Mouse (Mus musculus) small intestine, adult 2 months (tissue): ENCODE measurements around the gene Ankef1. TPM values are rescaled to one million over a fixed set of nuclear protein-coding genes. Genes with fewer than 3 reads are reported as not detected.

Source experiments
- H3K27ac ChIP-seq: fragments of 200-500 bp; 2 replicates; pipeline ENCODE4 v1.5.1; 2012; ENCODE audit warnings: low read depth, low read length, control low read depth, inconsistent platforms; ENCODE audit not compliant: insufficient read depth
- H3K27me3 ChIP-seq: fragments of 200-500 bp; 2 replicates; pipeline ENCODE4 v1.6.1; 2012; ENCODE audit warnings: mild to moderate bottlenecking, moderate library complexity, low read length, inconsistent platforms; ENCODE audit not compliant: control insufficient read depth, insufficient read depth
- H3K36me3 ChIP-seq: fragments of 200-500 bp; 2 replicates; pipeline ENCODE4 v1.6.1; 2012; ENCODE audit warnings: mild to moderate bottlenecking, low read length, control low read depth, inconsistent platforms; ENCODE audit not compliant: control insufficient read depth, insufficient read depth
- H3K4me1 ChIP-seq: fragments of 200-500 bp; 2 replicates; pipeline ENCODE4 v1.6.1; 2012; ENCODE audit warnings: low read length, inconsistent platforms, mixed read lengths; ENCODE audit not compliant: control insufficient read depth, insufficient read depth, insufficient read length
- H3K4me3 ChIP-seq: fragments of 200-500 bp; 2 replicates; pipeline ENCODE4 v1.5.1; 2012; ENCODE audit warnings: low read depth, mild to moderate bottlenecking, control low read depth, inconsistent platforms, low read length, moderate library complexity
- CTCF ChIP-seq: fragments of 200-500 bp; IDR thresholded peaks from 2 replicates; pipeline ENCODE4 v1.5.1; 2012; ENCODE audit warnings: low read depth, mild to moderate bottlenecking, control low read depth, inconsistent platforms, low read length, moderate library complexity, mixed read lengths; ENCODE audit not compliant: insufficient replicate concordance, insufficient read length; ENCODE audit errors: extremely low read depth
- POLR2A ChIP-seq: fragments of 200-500 bp; IDR thresholded peaks from 2 replicates; pipeline ENCODE4 v1.6.1; 2012; ENCODE audit warnings: low read depth, mild to moderate bottlenecking, control low read depth, inconsistent platforms, low read length, moderate library complexity
- WGBS: fragments of 180-500 bp; shearing (Covaris S2); methylation state at CpG from one replicate; pipeline ENCODE4 v1.1.7; 2018; 5-methylcytosine and 5-hydroxymethylcytosine counted together
- polyA plus RNA-seq: library from polyadenylated mRNA; depleted of rRNA; stranded (reverse); fragments of >200 nt; gene quantifications from 2 replicates; pipeline ENCODE4 v1.2.3, GENCODE M21; 2012

Ankef1 gene
- polyA plus RNA-seq, 1 experiment: not detected

DNA sequence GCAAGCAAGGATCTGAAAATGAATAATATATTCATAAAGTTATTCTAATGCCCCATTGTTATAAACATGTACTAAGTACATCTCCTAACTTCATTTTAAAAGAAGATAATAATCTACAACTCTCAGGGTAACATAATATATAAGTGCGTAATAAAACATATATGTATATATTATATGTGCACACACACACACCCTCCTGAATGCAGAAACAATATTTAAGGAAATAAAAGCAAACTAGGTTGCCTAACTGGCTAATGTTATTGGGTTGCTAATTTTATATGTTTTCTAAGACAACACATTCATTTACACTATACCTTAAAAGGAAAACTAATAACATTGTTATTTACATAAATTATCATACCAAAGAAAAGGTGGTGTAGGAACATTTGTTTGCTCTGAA is 16.3 kb upstream of the Ankef1 start:
- 57% methylated on average over 1 of the region's 1 CpGs for WGBS
- TF ChIP-seq CTCF (no peak), POLR2A (no peak)
- H3K27me3 ChIP-seq: no peaks in the 10 kb centered on the region
- 0 out of 2 replicates have a peak, but pooled peaks cover 3% of the 10 kb centered on the region for H3K4me1 ChIP-seq
- H3K4me3 ChIP-seq: no peak overlapping the region
- H3K27ac ChIP-seq: no peak overlapping the region
- H3K36me3 ChIP-seq: no peaks in the 10 kb centered on the region

DNA sequence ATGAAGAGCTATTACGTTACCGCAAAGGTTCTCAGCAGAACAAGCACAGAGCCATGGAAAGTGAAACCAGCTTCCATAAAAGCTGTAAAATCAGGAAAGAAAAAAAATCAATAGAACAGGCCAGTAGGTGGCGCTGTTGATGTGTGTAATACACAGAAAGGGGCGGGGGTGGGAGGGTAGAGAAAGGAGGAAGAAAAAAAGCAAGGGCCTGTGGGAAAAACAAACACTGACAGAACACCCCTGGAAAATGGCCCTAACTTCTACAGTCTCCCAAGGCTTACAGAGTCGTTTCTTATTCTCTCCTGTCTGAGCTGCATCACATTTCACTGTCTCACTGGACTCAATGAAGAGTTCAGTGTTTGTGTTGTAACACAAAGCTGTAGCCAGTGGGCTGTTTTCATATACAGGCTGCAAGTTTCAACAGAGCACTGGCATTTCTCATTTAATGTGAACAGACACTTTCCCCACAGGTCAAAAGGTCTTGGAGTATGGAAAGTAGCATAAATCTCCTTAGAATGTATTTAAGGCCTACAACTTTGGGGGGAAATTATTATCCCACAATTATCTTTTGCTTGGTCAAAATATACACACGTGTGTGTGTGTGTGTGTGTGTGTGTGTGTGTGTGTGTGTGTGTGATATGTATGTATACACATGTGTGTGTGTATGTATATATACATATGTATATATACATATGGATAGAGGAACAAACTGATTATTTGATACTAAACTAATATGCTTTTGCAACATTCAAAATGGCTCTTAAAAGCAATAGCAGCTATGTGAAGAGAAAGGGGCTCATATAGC is 15.7 kb upstream of the Ankef1 start:
- Histone ChIP-seq H3K27me3 (no peaks in the 10 kb centered on the region), H3K4me1 (0 out of 2 replicates have a peak, but pooled peaks cover 3% of the 10 kb centered on the region), H3K36me3 (no peaks in the 10 kb centered on the region), H3K27ac (no peak overlapping the region), H3K4me3 (no peak overlapping the region)
- WGBS: 13% methylated on average over 6 of the region's 6 CpGs
- TF ChIP-seq POLR2A (no peak), CTCF (peak; percentile 42; the same call in 1 of the 2 replicates)

DNA sequence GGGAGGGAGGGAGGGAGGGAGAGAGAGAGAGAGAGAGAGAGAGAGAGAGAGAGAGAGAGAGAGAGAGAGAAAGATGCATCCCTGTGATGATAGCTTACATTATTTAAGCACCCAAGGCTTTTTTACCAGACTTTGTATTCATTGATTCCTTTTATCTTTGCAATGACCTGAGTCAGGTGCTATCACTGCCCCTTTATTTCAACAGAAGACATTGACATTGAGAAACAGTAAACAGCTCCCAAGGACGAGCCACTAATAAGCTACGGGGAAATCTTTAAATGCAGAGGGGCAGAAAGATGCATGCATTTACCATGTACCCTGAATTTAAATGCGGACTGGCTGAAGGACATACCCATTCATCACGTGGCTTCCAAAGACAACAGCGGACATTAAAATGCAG is 14.7 kb upstream of the Ankef1 start:
- WGBS: 77% methylated on average over 5 of the region's 5 CpGs
- H3K27me3 ChIP-seq: no peaks in the 10 kb centered on the region
- TF ChIP-seq POLR2A: no peak
- no peak for TF ChIP-seq CTCF
- no peak overlapping the region for H3K27ac ChIP-seq
- no peak overlapping the region for H3K4me3 ChIP-seq
- H3K4me1 ChIP-seq: 0 out of 2 replicates have a peak, but pooled peaks cover 3% of the 10 kb centered on the region
- H3K36me3 ChIP-seq: no peaks in the 10 kb centered on the region

- Histone ChIP-seq H3K27me3 (no peaks in the 10 kb centered on the region), H3K36me3 (no peaks in the 10 kb centered on the region), H3K4me1 (no peaks in the 10 kb centered on the region), H3K27ac (no peak overlapping the region), H3K4me3 (no peak overlapping the region)
- TF ChIP-seq CTCF: no peak
- no peak for TF ChIP-seq POLR2A
- 62% methylated on average over 5 of the region's 5 CpGs for WGBS
Observed at GRCm38 (mm10) chr2:136511073-136511472, 9.4 kb downstream of the Ankef1 start.

DNA sequence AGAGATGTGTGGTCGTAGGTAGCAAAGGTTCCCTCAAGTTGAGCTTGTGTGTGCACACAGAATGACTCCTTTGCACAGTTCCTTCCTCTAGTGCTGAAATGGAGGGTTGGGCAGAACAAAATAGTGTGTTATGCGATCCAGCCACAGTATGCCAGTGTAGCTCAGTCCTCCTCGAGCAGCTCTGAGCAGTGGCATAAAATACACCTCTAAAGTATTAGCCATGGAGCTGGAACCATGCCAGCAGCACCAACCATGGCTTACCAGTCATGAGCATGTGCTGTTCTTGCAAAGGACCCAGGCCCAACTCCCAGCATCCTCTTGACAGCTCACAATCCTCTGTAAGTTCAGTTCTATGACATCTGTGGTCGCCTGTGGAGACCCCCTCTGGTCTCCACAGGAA is 10.0 kb downstream of the Ankef1 start:
- 76% methylated on average over 4 of the region's 4 CpGs for WGBS
- no peaks in the 10 kb centered on the region for H3K36me3 ChIP-seq
- H3K4me3 ChIP-seq: no peak overlapping the region
- no peak overlapping the region for H3K27ac ChIP-seq
- H3K27me3 ChIP-seq: no peaks in the 10 kb centered on the region
- no peak for TF ChIP-seq CTCF
- TF ChIP-seq POLR2A: no peak
- no peaks in the 10 kb centered on the region for H3K4me1 ChIP-seq

GRCm38 (mm10) chr2:136512802-136513201 is 11.1 kb downstream of the Ankef1 start:
- 78% methylated on average over 5 of the region's 5 CpGs for WGBS
- H3K4me1 ChIP-seq: no peaks in the 10 kb centered on the region
- H3K36me3 ChIP-seq: no peaks in the 10 kb centered on the region
- TF ChIP-seq POLR2A: no peak
- no peak for TF ChIP-seq CTCF
- no peaks in the 10 kb centered on the region for H3K27me3 ChIP-seq
- no peak overlapping the region for H3K27ac ChIP-seq
- no peak overlapping the region for H3K4me3 ChIP-seq

DNA sequence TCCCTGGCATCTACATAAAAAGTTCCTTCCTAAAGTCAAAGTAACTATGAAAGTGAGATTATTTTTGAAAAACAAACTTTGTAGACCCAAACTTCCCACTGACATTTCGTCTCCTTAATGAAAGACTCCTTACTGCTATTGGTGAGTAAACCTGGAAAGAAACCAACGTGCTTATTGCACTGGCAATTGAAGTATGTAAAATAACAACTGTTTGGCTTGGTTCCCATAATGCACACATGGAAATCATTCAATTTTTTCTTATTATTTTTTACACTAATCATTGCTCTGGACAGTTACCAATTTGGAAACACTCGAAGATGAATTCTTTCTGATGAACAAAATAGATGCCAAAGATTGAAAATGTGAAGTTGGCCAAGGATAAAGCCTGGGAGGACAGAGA is 12.1 kb downstream of the Ankef1 start:
- H3K27ac ChIP-seq: no peak overlapping the region
- H3K36me3 ChIP-seq: no peaks in the 10 kb centered on the region
- no peak overlapping the region for H3K4me3 ChIP-seq
- H3K4me1 ChIP-seq: no peaks in the 10 kb centered on the region
- no peaks in the 10 kb centered on the region for H3K27me3 ChIP-seq
- WGBS: 39% methylated on average over 3 of the region's 3 CpGs
- TF ChIP-seq CTCF (no peak), POLR2A (no peak)
